Mouse (Mus musculus): ENCODE data around the gene AU018091.

GRCm38 (mm10) chr7:3210605-3211004, 41.6 kb upstream of the AU018091 start:
- TF ChIP-seq CTCF (IDR thresholded peaks at IDR 0.05; ENCODE audit: control insufficient read depth, insufficient read depth, insufficient read length): no peak
- no peak for TF ChIP-seq CEBPB (IDR thresholded peaks at IDR 0.05; ENCODE audit: low read depth)
- no peak for TF ChIP-seq MAX (IDR thresholded peaks at IDR 0.05)
- TF ChIP-seq MYOD1 (IDR thresholded peaks at IDR 0.05; ENCODE audit: control insufficient read depth, insufficient read length, low read depth): no peak
- no peak for TF ChIP-seq USF1 (IDR thresholded peaks at IDR 0.05; ENCODE audit: low read depth)
- TF ChIP-seq MYOG (IDR thresholded peaks at IDR 0.05; ENCODE audit: control insufficient read depth, extremely low read depth, insufficient read length): no peak
- no peak for TF ChIP-seq FOSL1 (IDR thresholded peaks at IDR 0.05; ENCODE audit: insufficient read depth, low read length, poor library complexity, severe bottlenecking)
